Mouse (Mus musculus) liver (tissue): ENCODE measurements around the gene Dspp.

Experiments used
- DNase-seq: peaks from one replicate; pipeline ENCODE4 v3.0.0-alpha.2; 2020; ENCODE audit warnings: mixed read lengths

Dspp gene

GRCm38 (mm10) chr5:104170412-104170811 is at the start of gene Dspp:
TSS of gene Dspp (plus strand) at chr5:104170712.
- no peak for DNase-seq

- DNase-seq = no peak
These were observed 46.4 kb upstream of the Dspp start for GRCm38 (mm10) chr5:104124016-104124658.

DNA sequence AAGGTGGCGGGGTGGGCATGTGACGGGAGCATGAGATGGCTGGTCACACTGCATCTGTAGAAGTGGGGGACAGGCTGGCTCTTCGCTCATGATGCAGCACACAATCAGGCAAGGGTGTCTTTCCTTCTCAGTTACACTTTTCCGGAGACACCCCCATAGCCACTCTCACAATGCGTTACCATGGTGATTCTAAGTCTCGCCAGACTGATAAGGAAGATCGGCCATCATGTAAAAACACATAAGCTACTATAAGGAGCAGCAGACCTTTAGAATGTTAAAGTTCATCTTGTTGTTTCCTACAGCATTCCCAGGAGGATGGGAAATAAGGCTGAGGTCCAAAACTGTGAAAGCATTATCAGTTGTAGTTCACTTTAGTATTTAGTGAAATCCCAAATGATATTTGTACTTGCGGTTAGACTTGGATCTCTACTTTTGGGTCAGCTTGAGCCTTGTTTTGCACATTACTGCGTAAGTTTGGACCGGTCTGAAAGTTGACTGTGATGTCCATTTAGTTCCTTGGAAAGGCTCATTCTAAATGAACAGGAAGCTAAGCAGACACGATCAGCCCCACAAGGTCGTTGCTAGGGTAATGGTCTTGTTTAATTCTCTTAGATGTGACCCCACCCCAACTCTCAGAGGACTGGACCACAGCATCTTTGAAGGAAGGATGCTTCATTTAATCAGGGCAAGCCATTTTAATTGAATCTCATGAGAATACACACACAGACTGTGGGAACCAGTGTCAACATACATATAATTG is 43.8 kb upstream of the Dspp start:
- DNase-seq = no peak

GRCm38 (mm10) chr5:104127351-104127750 is 43.2 kb upstream of the Dspp start:
- no peak for DNase-seq

DNA sequence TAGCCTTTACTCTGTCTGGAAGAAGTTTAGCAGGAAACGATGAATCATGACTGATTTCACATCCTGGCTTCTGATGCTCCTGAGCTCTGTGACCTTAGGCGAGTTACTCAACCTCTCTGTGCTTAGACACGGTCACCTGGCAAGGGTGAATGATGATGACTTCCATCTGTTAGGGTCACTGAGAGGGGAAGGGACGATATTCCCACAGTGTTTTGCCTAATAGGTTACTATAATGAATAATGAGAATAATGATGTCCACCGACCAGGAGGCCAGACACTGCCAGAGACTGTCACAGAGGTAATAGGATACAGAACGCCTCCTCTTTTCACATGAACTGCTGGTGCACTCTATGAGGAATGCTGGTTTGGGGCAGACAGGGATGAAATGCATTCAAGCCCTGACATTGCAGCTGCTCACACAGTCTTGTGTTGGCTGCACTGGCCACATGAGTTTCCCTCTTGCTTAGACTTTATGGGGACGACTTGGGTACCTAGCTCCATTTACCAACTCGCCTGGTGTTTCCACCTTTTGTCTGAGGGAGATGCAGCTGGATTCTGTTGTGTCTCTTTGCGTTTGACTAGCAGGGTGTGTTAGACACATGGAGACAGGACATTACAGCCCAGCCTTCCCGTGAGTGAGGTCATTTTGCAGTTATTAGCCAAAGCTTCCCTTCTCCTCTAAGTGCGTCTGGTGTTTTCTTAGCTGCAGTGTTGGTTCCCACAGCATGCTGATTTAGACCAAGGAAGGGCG is 42.1 kb upstream of the Dspp start:
- no peak for DNase-seq

GRCm38 (mm10) chr5:104130891-104131290 is 39.6 kb upstream of the Dspp start:
- DNase-seq = no peak

DNA sequence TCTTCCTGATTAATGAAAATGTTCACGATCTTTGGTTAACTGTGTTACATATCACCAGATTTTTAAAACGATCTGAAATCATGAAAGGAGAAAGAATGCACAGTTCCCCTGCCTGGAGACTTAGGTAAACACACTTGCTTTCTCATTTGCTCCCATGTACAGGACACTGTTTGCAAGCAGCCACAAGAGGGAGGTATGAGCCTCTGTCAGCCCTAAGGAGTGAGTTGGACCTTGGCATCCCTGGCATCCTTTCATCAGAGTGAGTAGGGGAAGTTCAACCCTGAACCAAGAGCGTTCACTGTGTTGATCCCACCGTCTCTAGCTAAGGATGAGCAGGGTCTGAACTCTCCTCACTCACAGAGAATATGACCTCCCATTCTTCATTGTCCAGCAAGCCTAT is 39.0 kb upstream of the Dspp start:
- DNase-seq = no peak

- no peak for DNase-seq
These were observed 36.8 kb upstream of the Dspp start for GRCm38 (mm10) chr5:104133752-104134151.

DNA sequence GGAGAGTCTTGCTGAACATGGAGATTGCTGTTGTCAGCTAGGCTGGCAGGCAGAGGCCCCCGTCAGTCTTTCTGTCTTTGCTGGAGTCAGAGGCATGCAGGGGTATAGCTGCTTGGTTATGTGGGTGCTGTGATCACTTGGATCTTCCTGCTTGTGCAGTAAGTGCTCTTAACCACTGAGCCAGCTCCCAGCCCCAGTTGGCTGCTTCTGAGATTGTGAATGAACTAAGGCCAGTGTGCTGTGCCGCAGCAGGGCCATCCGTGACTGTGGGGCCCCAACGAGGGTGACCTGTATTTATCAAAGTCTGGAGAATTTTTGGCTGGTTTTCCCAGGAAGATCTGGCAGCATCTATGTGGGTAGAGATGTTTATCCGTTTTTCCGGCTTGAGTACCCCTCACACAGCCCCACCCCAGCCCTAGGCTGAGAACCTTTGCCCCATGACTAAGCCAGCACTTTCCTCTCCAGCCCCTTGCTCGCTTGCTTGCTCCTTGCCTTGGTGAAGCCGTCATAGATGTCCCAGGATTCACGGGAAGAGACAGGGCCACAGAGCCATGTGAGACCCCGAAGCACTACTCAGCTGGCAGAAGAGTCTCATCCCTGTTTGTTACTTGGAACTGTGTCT is 32.5 kb upstream of the Dspp start:
- no peak for DNase-seq

DNA sequence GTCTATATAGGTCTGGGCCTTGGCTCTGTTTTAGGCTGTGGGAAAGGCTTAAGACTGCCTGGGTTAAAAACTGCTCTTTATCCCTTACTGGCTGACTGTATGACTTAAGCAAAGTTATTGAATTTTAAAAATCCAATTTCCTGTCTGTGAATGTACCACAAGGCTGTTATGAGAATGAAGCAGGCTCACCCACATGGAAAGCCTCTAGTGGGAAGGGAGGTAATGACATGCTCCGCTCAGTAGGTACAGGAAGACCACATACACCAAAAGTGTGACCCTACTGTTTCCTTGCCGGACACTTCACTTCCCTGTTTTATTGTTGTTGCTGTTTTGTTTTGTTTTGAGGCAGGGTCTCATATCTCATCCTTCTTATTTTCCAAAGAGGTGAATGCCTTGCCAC is 29.4 kb upstream of the Dspp start:
- no peak for DNase-seq

DNA sequence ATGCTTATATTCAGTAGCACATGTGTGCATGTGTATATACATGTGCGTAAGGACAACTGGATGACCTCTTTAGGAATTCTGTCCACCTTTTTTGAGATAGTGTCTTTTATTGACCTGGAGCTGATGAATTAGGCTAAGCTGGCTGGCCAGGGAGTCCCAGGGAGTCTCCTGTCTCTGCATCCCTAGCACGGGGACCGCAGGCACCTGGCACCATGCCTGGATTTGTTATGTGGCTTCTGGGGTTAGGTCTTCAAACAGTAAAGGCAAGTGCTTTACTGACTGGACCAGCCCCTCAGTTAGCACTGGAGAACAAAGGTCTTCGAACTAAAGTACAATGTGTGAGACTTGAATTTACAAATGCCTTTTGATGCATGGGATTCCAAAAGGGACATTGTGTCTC is 26.5 kb upstream of the Dspp start:
- DNase-seq = no peak

- no peak for DNase-seq
These were observed 21.2 kb upstream of the Dspp start for GRCm38 (mm10) chr5:104149349-104149748.

DNA sequence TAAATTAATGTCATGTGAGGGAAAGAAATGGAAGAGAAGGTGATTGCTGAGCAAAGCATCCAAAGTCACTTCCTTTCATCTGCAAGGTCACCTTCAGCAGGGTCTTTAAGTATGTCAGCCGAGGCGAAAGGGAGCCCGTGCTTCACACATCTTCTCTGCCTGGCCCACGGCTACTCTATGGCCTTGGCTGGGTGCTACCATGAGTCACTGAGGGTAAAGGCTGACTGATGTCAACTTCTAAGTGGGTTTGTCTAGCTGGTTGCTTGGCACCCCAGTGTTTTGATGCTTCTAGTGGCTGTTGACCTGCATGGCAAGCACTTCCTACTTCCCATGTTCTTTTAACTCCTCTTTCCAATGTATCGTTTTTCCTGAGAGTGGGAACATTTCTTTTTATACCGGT is 20.3 kb upstream of the Dspp start:
- no peak for DNase-seq

DNA sequence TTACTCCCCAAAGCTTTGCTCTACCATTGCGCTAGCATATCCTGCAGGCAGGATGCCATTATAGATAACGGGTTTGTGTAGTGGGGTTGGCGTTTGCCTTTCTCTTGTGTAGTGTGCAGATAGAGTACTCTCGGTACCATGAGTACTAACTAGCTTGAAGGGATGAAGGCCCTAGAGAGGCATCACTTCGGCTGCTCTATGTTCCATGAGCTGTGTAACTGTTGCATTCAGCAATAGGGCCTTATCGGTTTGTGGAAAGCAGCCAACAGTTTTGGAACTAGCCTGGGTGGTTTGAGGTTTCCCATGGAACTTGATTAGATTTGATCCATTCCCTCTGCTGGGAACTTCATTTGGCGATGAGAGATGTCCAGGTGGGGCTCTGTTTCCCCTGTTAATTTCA is 12.8 kb upstream of the Dspp start:
- DNase-seq = no peak

DNA sequence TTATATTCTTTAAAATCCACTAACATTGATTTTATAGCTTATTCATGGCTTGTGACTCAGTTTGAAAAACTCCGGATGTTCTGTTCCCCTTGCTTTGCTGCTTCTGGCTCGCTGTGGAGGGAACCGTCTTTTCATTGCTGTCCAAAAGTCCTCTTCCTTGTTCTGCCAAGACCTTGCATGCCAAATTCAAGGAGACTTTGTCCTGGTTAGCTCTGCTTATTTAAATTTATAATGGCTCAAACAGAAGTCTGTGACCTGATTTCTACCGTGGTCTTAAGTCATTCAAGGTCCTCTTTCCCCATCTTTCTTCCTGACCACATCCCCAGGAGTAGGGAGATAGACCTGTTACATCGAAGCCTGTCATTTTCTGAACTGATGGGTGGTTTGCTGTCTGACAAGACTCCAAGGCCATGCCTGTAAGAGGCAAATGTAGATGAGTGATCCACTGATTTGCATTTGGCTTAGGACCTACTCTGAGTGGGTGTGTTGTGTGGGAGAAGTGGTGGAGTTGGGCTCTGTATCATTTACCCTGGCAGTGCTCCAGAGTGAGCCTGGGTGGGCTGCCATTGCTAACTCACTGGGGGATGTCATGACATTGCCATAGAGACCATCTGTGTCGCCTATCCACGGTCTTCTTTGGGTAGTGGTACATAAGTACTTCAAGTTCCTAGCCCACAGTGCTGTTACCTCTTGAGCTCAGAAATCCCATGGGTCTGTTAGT is 12.0 kb upstream of the Dspp start:
- no peak for DNase-seq

- no peak for DNase-seq
These were observed 9.9 kb upstream of the Dspp start for GRCm38 (mm10) chr5:104160581-104160980.

- DNase-seq = no peak
These were observed 9.1 kb upstream of the Dspp start for GRCm38 (mm10) chr5:104161390-104161789.

- no peak for DNase-seq
These were observed 7.0 kb upstream of the Dspp start for GRCm38 (mm10) chr5:104163536-104163935.

DNA sequence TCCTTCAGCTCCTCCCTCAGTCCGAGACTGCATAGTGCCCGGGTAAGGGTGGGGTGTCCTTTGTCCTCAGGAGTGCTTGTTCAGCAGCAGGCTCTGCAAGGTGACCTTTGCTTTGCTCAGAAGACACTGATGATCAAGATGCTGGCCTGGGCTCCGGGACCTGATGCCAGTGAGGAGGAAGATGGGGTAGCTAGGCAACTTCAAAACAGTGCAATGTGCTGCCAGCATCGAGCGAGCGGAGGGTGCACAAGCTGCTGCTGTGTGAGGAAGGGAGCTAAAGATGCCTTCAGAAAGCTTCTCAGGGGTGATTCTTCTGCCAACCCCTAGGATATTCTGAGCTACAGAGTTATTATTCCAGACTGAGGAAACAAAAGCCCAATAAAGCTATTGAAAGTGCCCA is 2.6 kb downstream of the Dspp start:
- no peak for DNase-seq

DNA sequence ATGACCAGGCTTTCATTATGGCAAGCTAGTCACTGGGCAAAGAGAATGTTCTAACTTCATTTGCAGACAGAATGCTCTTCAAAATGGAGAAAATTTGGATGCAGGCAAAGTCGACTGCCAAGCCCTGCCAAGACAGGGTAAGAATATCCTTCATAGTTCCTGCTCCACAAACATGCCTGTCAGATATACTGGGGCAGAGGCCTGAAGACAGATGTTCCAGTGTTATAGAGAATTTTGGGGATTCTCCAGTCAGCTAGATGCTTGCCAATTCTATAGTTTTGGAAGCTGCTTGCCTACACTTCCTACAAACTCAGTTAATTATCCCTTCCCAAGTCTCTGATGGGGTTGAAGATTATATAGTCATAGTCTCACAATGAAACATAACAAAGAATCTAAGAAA is 13.2 kb downstream of the Dspp start:
- DNase-seq = no peak

DNA sequence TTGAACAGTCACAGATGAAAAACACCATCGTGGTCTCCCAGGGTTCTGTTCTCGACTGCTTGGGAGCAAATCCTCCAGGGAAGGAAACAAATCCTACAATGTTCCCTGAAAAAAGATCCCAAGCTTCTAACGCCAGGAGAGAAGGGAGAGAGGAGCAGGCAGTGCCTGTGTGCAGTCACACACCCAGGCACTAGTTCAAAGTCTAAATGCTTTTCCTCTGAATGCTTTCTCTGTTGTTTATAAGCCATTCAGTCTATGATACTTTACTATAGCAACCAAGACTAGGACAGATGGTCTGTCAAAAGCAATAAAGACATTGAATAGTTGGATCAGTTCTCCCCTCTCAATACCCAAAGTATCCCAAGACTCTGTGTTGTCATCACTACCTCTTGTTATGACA is 16.8 kb downstream of the Dspp start:
- DNase-seq = no peak

DNA sequence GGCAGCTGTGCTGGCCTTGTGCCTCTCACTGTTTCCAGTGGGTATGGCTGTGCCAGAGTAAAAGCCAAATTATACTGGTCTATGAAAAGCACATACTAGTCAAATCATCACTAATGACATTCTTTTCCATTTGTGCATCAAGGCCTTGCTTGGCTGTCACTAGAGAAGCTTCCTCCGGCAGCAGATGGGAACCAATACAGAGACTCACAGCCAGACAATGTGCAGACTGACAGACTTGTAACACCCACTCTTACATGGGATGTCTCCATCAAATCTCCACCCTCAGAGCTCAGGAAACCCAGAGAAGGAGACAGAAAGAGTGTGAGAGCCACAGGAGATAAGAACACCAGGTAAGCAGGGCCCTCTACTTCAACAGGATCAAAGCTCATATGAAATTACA is 24.6 kb downstream of the Dspp start:
- no peak for DNase-seq
